Comparison of ENCODE assay signal across 7 mouse cellular contexts in genomic region chr3:57651231-57651864, GRCm38 (mm10). TPM values are rescaled to one million over a fixed set of nuclear protein-coding genes. Genes with fewer than 3 reads are reported as not detected.
DNase-seq lines count a peak whose midpoint lies in the region; ATAC-seq lines count a peak whose summit lies in the region.

Gene Commd2 (minus strand): TSS chr3:57651715.

- no peaks in the 10 kb centered on the region for H3K4me1 ChIP-seq in embryonic facial prominence, embryonic 11.5 days (ENCODE audit: control insufficient read depth, insufficient read depth, low read length)
- H3K4me1 ChIP-seq in limb, embryonic 11.5 days (ENCODE audit: control insufficient read depth, insufficient read depth, low read length): no peaks in the 10 kb centered on the region
- no peaks in the 10 kb centered on the region for H3K4me1 ChIP-seq in midbrain, embryonic 14.5 days (ENCODE audit: control insufficient read depth, insufficient read depth, low read length)

- DNase-seq in adrenal gland, postnatal 14 days: peak; percentile 94
- DNase-seq in embryonic facial prominence, embryonic 11.5 days (ENCODE audit: low spot score): peak; percentile 92
- DNase-seq in heart, adult 11 months: peak; percentile 97
- peak; percentile 93 for DNase-seq in kidney, adult 18-20 months
- DNase-seq in limb, embryonic 11.5 days (ENCODE audit: low spot score): peak; percentile 96
- peak; percentile 93 for DNase-seq in midbrain, embryonic 14.5 days
- DNase-seq in spleen, adult 18-20 months: peak; percentile 70 to 89

- peak within 1 kb of the TSS; percentile 76 for H3K4me3 ChIP-seq in embryonic facial prominence, embryonic 11.5 days (ENCODE audit: low read depth, low read length)
- H3K4me3 ChIP-seq in limb, embryonic 11.5 days (ENCODE audit: low read depth, low read length): peak within 1 kb of the TSS; percentile 84
- H3K4me3 ChIP-seq in midbrain, embryonic 14.5 days (replicated peaks; ENCODE audit: low read depth, low read length): peak within 1 kb of the TSS; percentile 61

- H3K9me3 ChIP-seq in embryonic facial prominence, embryonic 11.5 days (replicated peaks; ENCODE audit: control insufficient read depth, low read length): no peaks in the 10 kb centered on the region
- no peaks in the 10 kb centered on the region for H3K9me3 ChIP-seq in limb, embryonic 11.5 days (ENCODE audit: control insufficient read depth, low read length)
- no peaks in the 10 kb centered on the region for H3K9me3 ChIP-seq in midbrain, embryonic 14.5 days (ENCODE audit: control insufficient read depth, low read length)

- peak within 1 kb of the TSS; percentile 68; the same call in 1 of the 2 replicates for H3K27ac ChIP-seq in embryonic facial prominence, embryonic 11.5 days (replicated peaks; ENCODE audit: low read depth, low read length)
- 0 out of 2 replicates have a peak within 1 kb of the TSS, but pooled peaks have one; percentile 51 for H3K27ac ChIP-seq in limb, embryonic 11.5 days (replicated peaks; ENCODE audit: low read depth, low read length)
- H3K27ac ChIP-seq in midbrain, embryonic 14.5 days (replicated peaks; ENCODE audit: low read depth, low read length): peak within 1 kb of the TSS; percentile 83

- WGBS in embryonic facial prominence, embryonic 11.5 days: under 1% methylated on average over 42 of the region's 42 CpGs
- under 1% methylated on average over 42 of the region's 42 CpGs for WGBS in limb, embryonic 11.5 days
- WGBS in midbrain, embryonic 14.5 days: under 1% methylated on average over 42 of the region's 42 CpGs

- H3K9ac ChIP-seq in embryonic facial prominence, embryonic 11.5 days (replicated peaks; ENCODE audit: low read length): peak within 1 kb of the TSS; percentile 78
- peak within 1 kb of the TSS; percentile 89 for H3K9ac ChIP-seq in limb, embryonic 11.5 days (ENCODE audit: low read length)
- peak within 1 kb of the TSS; percentile 69 for H3K9ac ChIP-seq in midbrain, embryonic 14.5 days (replicated peaks; ENCODE audit: low read length)

- H3K27me3 ChIP-seq in embryonic facial prominence, embryonic 11.5 days (ENCODE audit: control insufficient read depth, insufficient read depth, low read length): no peaks in the 10 kb centered on the region
- no peaks in the 10 kb centered on the region for H3K27me3 ChIP-seq in limb, embryonic 11.5 days (ENCODE audit: control insufficient read depth, insufficient read depth, low read length)
- H3K27me3 ChIP-seq in midbrain, embryonic 14.5 days (ENCODE audit: control insufficient read depth, insufficient read depth, low read length): no peaks in the 10 kb centered on the region

- ATAC-seq in embryonic facial prominence, embryonic 11.5 days (replicated peaks; ENCODE audit: insufficient number of reproducible peaks, low FRiP score, low TSS enrichment, low read depth): peak; percentile 93
- peak; percentile 95 for ATAC-seq in limb, embryonic 11.5 days (ENCODE audit: insufficient number of reproducible peaks, low FRiP score, low TSS enrichment, low read depth)
- ATAC-seq in midbrain, embryonic 14.5 days (ENCODE audit: low FRiP score, low TSS enrichment): peak; percentile 98

- H3K36me3 ChIP-seq in embryonic facial prominence, embryonic 11.5 days (replicated peaks; ENCODE audit: control insufficient read depth, insufficient read depth, low read depth, low read length): no peaks in the 10 kb centered on the region
- no peaks in the 10 kb centered on the region for H3K36me3 ChIP-seq in limb, embryonic 11.5 days (ENCODE audit: control insufficient read depth, insufficient read depth, low read length)
- H3K36me3 ChIP-seq in midbrain, embryonic 14.5 days (ENCODE audit: control insufficient read depth, insufficient read depth, low read length): peaks cover 7% of the 10 kb centered on the region

- peak within 1 kb of the TSS; percentile 57 for H3K4me2 ChIP-seq in embryonic facial prominence, embryonic 11.5 days (ENCODE audit: low read depth, low read length)
- H3K4me2 ChIP-seq in limb, embryonic 11.5 days (ENCODE audit: low read depth, severe bottlenecking): peak within 1 kb of the TSS; percentile 65
- H3K4me2 ChIP-seq in midbrain, embryonic 14.5 days (ENCODE audit: low read length): peak within 1 kb of the TSS; percentile 68

RNA-seq across cellular contexts. Expression of gene Commd2, which starts in this region (rescaled TPM):
- total RNA-seq in adrenal gland, postnatal 14 days (2021): 22.0 and 26.7 TPM in 2 replicates
- polyA plus RNA-seq in embryonic facial prominence, embryonic 11.5 days (2014; fragmentation: Nextera tagmentation; extraction: Ambion mirVana): 97.8 and 102 TPM in 2 replicates
- 77.3 and 84.7 TPM in 2 replicates for polyA plus RNA-seq in limb, embryonic 11.5 days (2014; fragmentation: Nextera tagmentation; extraction: Ambion mirVana)
- polyA plus RNA-seq in midbrain, embryonic 14.5 days (2014; fragmentation: Nextera tagmentation; extraction: Ambion mirVana): 82.8 and 85.1 TPM in 2 replicates

Comparison
In these comparisons a context has a peak if more than half of its experiments do, and no peak if none do; other contexts are left out.
1. Peak in every context shown above with its lines: DNase-seq, ATAC-seq, H3K4me3 ChIP-seq and H3K27ac ChIP-seq.